Mouse (Mus musculus): Measurements from ENCODE around the gene Yaf2. TPM values are rescaled to one million over a fixed set of nuclear protein-coding genes. Genes with fewer than 3 reads are reported as not detected.
"Not testable (repeated sequence)": the region's sequence is repeated elsewhere in the genome, so short reads cannot be mapped to it uniquely, and the experiment has no call there.

Gene Yaf2
- polyA plus RNA-seq, 1 experiment from 2014 or later: 25.7 TPM

DNA sequence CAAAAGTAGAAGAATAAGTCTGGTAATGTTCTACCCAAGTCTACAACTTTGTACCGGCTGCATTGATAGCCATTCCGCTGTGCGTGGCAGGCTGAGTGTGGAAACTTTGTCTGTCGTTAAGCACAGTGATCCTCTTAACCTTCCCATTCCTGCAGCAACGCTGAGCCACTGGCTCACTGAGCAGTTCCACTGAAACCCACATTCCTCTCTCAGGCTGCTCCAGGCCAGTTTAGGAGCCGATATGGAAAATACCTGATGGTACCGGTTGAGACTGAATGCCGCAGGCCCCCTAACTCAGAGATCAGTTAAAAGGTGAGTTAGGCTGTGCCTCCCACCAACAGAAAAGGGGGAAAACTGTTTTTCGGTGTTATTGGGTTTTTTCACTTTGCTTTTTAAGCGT is 81.4 kb downstream of the Yaf2 start:
- no peaks in the 10 kb centered on the region for H3K9me3 ChIP-seq (ENCODE audit: low read length)
- H3K27me3 ChIP-seq (ENCODE audit: insufficient read depth, low read length): no peaks in the 10 kb centered on the region
- H3K27ac ChIP-seq (ENCODE audit: low read depth): no peak overlapping the region
- ATAC-seq (no peak), DNase-seq (no peak)
- whole genome bisulfite sequencing (ENCODE audit: insufficient replicate concordance): 84% methylated on average over 10 of the region's 10 CpGs
- TF ChIP-seq EP300 (IDR thresholded peaks at IDR 0.05; ENCODE audit: low read depth) (no peak), CTCF (IDR thresholded peaks at IDR 0.05; ENCODE audit: low read depth) (no peak)
- H3K4me2 ChIP-seq (ENCODE audit: low read depth, low read length): no peak overlapping the region
- no peaks in the 10 kb centered on the region for H3K4me1 ChIP-seq (ENCODE audit: insufficient read depth)
- no peak overlapping the region for H3K9ac ChIP-seq (replicated peaks)
- no peak overlapping the region for H3K4me3 ChIP-seq (ENCODE audit: low read depth, low read length)
- peaks cover 26% of the 10 kb centered on the region for H3K36me3 ChIP-seq (replicated peaks; ENCODE audit: insufficient read depth, low read length)

DNA sequence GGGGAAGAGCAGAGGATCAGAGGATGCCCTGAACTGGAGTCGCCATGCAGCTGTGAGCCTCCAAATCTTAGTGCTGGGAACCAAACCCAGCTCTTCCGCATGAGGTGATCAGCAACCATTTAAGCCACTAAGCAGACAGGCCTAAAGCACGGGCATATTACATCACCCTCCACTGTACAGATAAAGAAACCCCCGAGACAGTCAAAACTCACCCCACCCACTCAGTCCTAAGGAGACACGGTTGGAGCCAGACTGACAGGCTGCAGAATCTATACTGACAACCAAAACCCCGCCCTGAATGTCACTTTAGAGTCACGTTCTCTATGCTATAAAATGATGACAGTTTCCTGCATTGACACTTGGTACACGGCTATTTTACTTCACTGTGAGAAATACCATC is 83.6 kb downstream of the Yaf2 start:
- Histone ChIP-seq H3K27ac (ENCODE audit: low read depth) (no peak overlapping the region), H3K36me3 (replicated peaks; ENCODE audit: insufficient read depth, low read length) (peaks cover 20% of the 10 kb centered on the region)
- ATAC-seq: no peak

DNA sequence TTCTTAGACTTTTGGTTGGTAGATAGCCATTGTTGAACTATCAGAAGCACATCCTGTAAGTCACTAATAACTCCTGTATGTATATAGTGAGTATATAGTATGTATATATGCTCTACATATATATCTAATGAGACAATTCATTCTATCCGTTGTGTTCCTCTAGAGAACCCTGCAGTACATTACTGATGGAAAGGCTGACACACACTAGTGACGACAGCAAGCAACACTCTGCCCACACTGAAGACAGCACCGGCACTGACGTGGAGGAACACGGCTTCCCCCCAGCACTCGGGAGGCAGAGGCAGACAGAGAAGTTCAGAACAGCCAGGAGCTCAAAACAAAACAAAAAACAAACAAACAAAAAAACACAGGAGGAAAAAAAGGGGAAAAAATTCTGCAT is 84.3 kb downstream of the Yaf2 start:
- 88% methylated on average over 6 of the region's 6 CpGs for WGBS (ENCODE audit: insufficient replicate concordance)
- Histone ChIP-seq H3K4me1 (ENCODE audit: insufficient read depth) (no peaks in the 10 kb centered on the region), H3K36me3 (replicated peaks; ENCODE audit: insufficient read depth, low read length) (peaks cover 20% of the 10 kb centered on the region), H3K9me3 (ENCODE audit: low read length) (no peaks in the 10 kb centered on the region), H3K4me2 (ENCODE audit: low read depth, low read length) (no peak overlapping the region), H3K9ac (replicated peaks) (no peak overlapping the region), H3K27me3 (ENCODE audit: insufficient read depth, low read length) (no peaks in the 10 kb centered on the region), H3K27ac (ENCODE audit: low read depth) (no peak overlapping the region), H3K4me3 (ENCODE audit: low read depth, low read length) (no peak overlapping the region)
- DNase-seq (no peak), ATAC-seq (no peak)
- TF ChIP-seq EP300 (IDR thresholded peaks at IDR 0.05; ENCODE audit: low read depth): no peak
- no peak for TF ChIP-seq CTCF (IDR thresholded peaks at IDR 0.05; ENCODE audit: low read depth)

More for the DNA sequence above, 83.6 kb downstream of the Yaf2 start:
- WGBS (ENCODE audit: insufficient replicate concordance): 64% methylated on average over 8 of the region's 8 CpGs
- Histone ChIP-seq H3K9me3 (ENCODE audit: low read length) (no peaks in the 10 kb centered on the region), H3K27me3 (ENCODE audit: insufficient read depth, low read length) (no peaks in the 10 kb centered on the region), H3K9ac (replicated peaks) (no peak overlapping the region), H3K4me2 (ENCODE audit: low read depth, low read length) (no peak overlapping the region), H3K4me1 (ENCODE audit: insufficient read depth) (no peaks in the 10 kb centered on the region), H3K4me3 (ENCODE audit: low read depth, low read length) (no peak overlapping the region)
- no peak for DNase-seq
- no peak for TF ChIP-seq CTCF (IDR thresholded peaks at IDR 0.05; ENCODE audit: low read depth)
- TF ChIP-seq EP300 (IDR thresholded peaks at IDR 0.05; ENCODE audit: low read depth): no peak

DNA sequence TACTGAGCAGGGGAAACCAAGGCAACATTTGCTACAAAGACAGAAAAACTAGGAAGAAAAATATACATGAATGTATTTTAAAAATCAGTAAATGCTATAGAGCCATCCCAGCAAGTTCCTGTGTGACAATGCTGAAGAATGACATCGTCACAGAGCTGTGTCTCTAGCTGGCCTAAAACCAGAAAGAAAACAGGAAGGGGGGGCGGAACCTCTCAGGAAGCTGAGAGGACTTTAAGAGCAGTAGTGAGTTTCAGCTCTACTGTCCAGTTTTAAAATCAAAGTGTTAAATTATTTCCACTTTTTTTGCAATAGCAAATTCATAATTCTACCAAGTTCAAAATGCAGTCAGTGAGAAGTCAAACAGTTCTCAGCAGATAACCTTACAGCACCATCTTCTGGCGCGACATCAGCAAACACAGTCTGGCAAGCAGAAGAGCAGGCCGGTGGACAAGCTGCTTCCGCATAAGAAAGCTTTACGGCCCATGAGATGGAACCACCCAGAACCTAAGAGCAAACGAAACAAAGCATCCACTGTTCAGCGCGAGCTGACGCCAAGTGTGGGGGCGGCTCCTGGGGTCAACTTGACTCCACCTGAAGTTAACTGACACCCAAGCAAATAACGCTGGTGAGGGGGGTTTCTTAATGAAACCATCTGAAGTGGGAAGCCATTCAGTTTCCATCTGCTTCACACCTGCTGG is 85.0 kb downstream of the Yaf2 start:
- Histone ChIP-seq H3K4me2 (ENCODE audit: low read depth, low read length) (no peak overlapping the region), H3K27me3 (ENCODE audit: insufficient read depth, low read length) (no peaks in the 10 kb centered on the region), H3K9me3 (ENCODE audit: low read length) (no peaks in the 10 kb centered on the region), H3K9ac (replicated peaks) (no peak overlapping the region), H3K4me3 (ENCODE audit: low read depth, low read length) (no peak overlapping the region), H3K4me1 (ENCODE audit: insufficient read depth) (no peaks in the 10 kb centered on the region), H3K27ac (ENCODE audit: low read depth) (no peak overlapping the region), H3K36me3 (replicated peaks; ENCODE audit: insufficient read depth, low read length) (peaks cover 24% of the 10 kb centered on the region)
- no peak for ATAC-seq
- WGBS (ENCODE audit: insufficient replicate concordance): 51% methylated on average over 13 of the region's 13 CpGs
- TF ChIP-seq CTCF (IDR thresholded peaks at IDR 0.05; ENCODE audit: low read depth): peak; percentile 27; the same call in 1 of the 2 replicates
- TF ChIP-seq EP300 (IDR thresholded peaks at IDR 0.05; ENCODE audit: low read depth): no peak
- no peak for DNase-seq

DNA sequence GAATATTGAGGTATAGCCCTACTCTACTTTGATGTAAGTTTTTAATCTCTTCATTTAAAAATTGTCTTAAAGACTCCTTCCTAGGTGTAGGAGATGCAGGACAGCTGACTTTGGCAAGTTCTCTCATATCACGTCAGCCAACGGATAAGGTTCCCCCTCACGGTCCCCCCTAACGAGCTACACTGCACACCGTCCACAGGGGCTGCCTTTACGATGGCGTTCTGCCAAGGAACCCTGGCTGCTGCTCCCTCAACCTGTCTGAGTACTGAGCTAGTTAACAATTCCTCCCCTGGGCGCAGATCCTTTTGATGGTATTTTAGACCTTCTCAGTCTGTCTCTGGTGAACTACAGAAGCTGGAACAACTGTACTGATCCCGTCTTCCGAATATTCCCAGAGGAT is 93.5 kb downstream of the Yaf2 start:
- no peak for DNase-seq

DNA sequence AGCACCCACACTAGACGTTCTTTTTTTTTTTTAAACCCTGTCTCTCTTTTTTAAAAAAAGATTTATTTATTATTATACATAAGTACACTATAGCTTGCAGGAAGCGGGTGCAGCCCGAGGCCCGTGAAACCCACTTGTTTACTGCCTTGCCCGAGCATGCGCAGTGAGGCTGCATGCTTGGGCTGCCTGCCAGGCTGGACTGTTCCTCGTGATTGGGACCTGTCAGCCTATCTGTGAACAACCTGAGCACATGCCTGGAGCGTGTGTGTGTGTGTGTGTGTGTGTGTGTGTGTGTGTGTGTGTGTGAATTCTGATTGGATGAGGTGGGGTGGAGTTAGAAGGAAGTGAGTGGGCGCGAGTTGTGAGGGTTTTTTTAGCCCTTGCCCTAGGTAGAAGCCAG is 100.3 kb downstream of the Yaf2 start:
- H3K27me3 ChIP-seq (ENCODE audit: insufficient read depth, low read length); H3K9ac ChIP-seq (replicated peaks); H3K36me3 ChIP-seq (replicated peaks; ENCODE audit: insufficient read depth, low read length); H3K4me3 ChIP-seq (ENCODE audit: low read depth, low read length); H3K4me1 ChIP-seq (ENCODE audit: insufficient read depth); H3K9me3 ChIP-seq (ENCODE audit: low read length); ATAC-seq; H3K27ac ChIP-seq (ENCODE audit: low read depth); DNase-seq; H3K4me2 ChIP-seq (ENCODE audit: low read depth, low read length): not testable (repeated sequence)
- 86% methylated on average over 10 of the region's 10 CpGs for WGBS (ENCODE audit: insufficient replicate concordance)

More for the DNA sequence above, 93.5 kb downstream of the Yaf2 start:
- no peaks in the 10 kb centered on the region for H3K4me1 ChIP-seq (ENCODE audit: insufficient read depth)
- no peaks in the 10 kb centered on the region; the same call in 1 of the 2 replicates for H3K9me3 ChIP-seq (ENCODE audit: low read length)
- no peak overlapping the region for H3K4me3 ChIP-seq (ENCODE audit: low read depth, low read length)
- no peak for ATAC-seq
- 90% methylated on average over 10 of the region's 10 CpGs for WGBS (ENCODE audit: insufficient replicate concordance)
- H3K36me3 ChIP-seq (replicated peaks; ENCODE audit: insufficient read depth, low read length): peaks cover 15% of the 10 kb centered on the region
- no peak overlapping the region for H3K4me2 ChIP-seq (ENCODE audit: low read depth, low read length)
- no peak overlapping the region for H3K9ac ChIP-seq (replicated peaks)
- no peak overlapping the region for H3K27ac ChIP-seq (ENCODE audit: low read depth)
- TF ChIP-seq EP300 (IDR thresholded peaks at IDR 0.05; ENCODE audit: low read depth) (no peak), CTCF (IDR thresholded peaks at IDR 0.05; ENCODE audit: low read depth) (no peak)
- no peaks in the 10 kb centered on the region for H3K27me3 ChIP-seq (ENCODE audit: insufficient read depth, low read length)

Other genes starting within 250 kb of the Yaf2 start
- gene Gxylt1, start 61.8 kb downstream of the Yaf2 start, polyA plus RNA-seq (2015; fragmentation: Nextera tagmentation; extraction: Ambion mirVana): 1.8 and 2.0 TPM in 2 replicates
- 55.1 and 58.8 TPM in 2 replicates for gene Zcrb1, start 61.4 kb upstream of the Yaf2 start, polyA plus RNA-seq (2015; fragmentation: Nextera tagmentation; extraction: Ambion mirVana)
- gene Pphln1, start 61.4 kb upstream of the Yaf2 start, polyA plus RNA-seq (2015; fragmentation: Nextera tagmentation; extraction: Ambion mirVana): 8.6 and 11.3 TPM in 2 replicates

All from liver, postnatal 0 days (tissue).